Mouse (Mus musculus): ENCODE results near the gene Ltbr. TPM values are rescaled to one million over a fixed set of nuclear protein-coding genes. Genes with fewer than 3 reads are reported as not detected.

The Ltbr gene
- total RNA-seq (2021), result 1 to 10 TPM; 7.9 to 9.1 TPM
- long read RNA-seq, experiment 1, partial matches to known transcripts, result 1 of 5 reads
- long read RNA-seq, experiment 1, other reads (novel, unspliced or antisense), result 2 of 5 reads
- long read RNA-seq, experiment 2, partial matches to known transcripts, result 1 of 6 reads
- long read RNA-seq, experiment 2, other reads (novel, unspliced or antisense), result 2 of 6 reads

GRCm38 (mm10) chr6:125313546-125314230 is at the start of gene Ltbr:
Ltbr (minus strand) TSS chr6:125313885.
- no peak for TF ChIP-seq CTCF (IDR thresholded peaks at IDR 0.05)
- Histone ChIP-seq H3K4me3 (peak within 1 kb of the TSS; percentile 48), H3K27ac (peak within 1 kb of the TSS; percentile 58)
- peak; percentile 36 to 37 for DNase-seq (ENCODE audit: extremely low spot score in 1 of 2, low spot score in 2 of 2)
- intact Hi-C loops (cut with DNase I), result loop anchor here (1.0 kb wide), 1 partner anchor 36 kb away; the partner anchor contains the start of gene Tnfrsf1a

- no peak for TF ChIP-seq CTCF (IDR thresholded peaks at IDR 0.05)
- no peak overlapping the region for H3K4me3 ChIP-seq
- no peak overlapping the region for H3K27ac ChIP-seq
- DNase-seq (ENCODE audit: extremely low spot score in 1 of 2, low spot score in 2 of 2), result no peak
- intact Hi-C loops (cut with DNase I), result loop anchor here (2.0 kb wide), 1 partner anchor 242 kb away; no protein-coding TSS in a partner anchor
Measured at GRCm38 (mm10) chr6:125363021-125363420, 49.3 kb upstream of the Ltbr start.

- intact Hi-C loops (cut with DNase I), result loop anchor here (2.0 kb wide), 1 partner anchor 243 kb away; no protein-coding TSS in a partner anchor
- peak; percentile 29 to 35 for DNase-seq (ENCODE audit: extremely low spot score in 1 of 2, low spot score in 2 of 2)
- no peak overlapping the region for H3K27ac ChIP-seq
- peak; percentile 54 for TF ChIP-seq CTCF (IDR thresholded peaks at IDR 0.05)
- H3K4me3 ChIP-seq, result no peak overlapping the region
Measured at GRCm38 (mm10) chr6:125361467-125362291, 48.0 kb upstream of the Ltbr start.

GRCm38 (mm10) chr6:125360846-125361245 is 47.2 kb upstream of the Ltbr start:
- Histone ChIP-seq H3K27ac (no peak overlapping the region), H3K4me3 (no peak overlapping the region)
- no peak for TF ChIP-seq CTCF (IDR thresholded peaks at IDR 0.05)
- intact Hi-C loops (cut with DNase I), result no loop called here
- DNase-seq (ENCODE audit: extremely low spot score in 1 of 2, low spot score in 2 of 2), result no peak

- intact Hi-C loops (cut with DNase I), result no loop called here
- TF ChIP-seq CTCF (IDR thresholded peaks at IDR 0.05), result no peak; the same call in 1 of the 2 replicates
- H3K4me3 ChIP-seq, result no peak overlapping the region
- no peak for DNase-seq (ENCODE audit: extremely low spot score in 1 of 2, low spot score in 2 of 2)
- H3K27ac ChIP-seq, result no peak overlapping the region
Measured at GRCm38 (mm10) chr6:125359999-125360398, 46.3 kb upstream of the Ltbr start.

- DNase-seq (ENCODE audit: extremely low spot score in 1 of 2, low spot score in 2 of 2), result no peak
- intact Hi-C loops (cut with DNase I), result no loop called here
- Histone ChIP-seq H3K27ac (no peak overlapping the region), H3K4me3 (no peak overlapping the region)
- no peak for TF ChIP-seq CTCF (IDR thresholded peaks at IDR 0.05)
Measured at GRCm38 (mm10) chr6:125357334-125357733, 43.6 kb upstream of the Ltbr start.

- DNase-seq (ENCODE audit: extremely low spot score in 1 of 2, low spot score in 2 of 2), result no peak
- intact Hi-C loops (cut with DNase I), result no loop called here
- Histone ChIP-seq H3K27ac (no peak overlapping the region), H3K4me3 (no peak overlapping the region)
- TF ChIP-seq CTCF (IDR thresholded peaks at IDR 0.05), result no peak
Measured at GRCm38 (mm10) chr6:125356264-125356663, 42.6 kb upstream of the Ltbr start.

- no peak for TF ChIP-seq CTCF (IDR thresholded peaks at IDR 0.05)
- H3K27ac ChIP-seq, result no peak overlapping the region
- H3K4me3 ChIP-seq, result no peak overlapping the region
- intact Hi-C loops (cut with DNase I), result no loop called here
- no peak for DNase-seq (ENCODE audit: extremely low spot score in 1 of 2, low spot score in 2 of 2)
Measured at GRCm38 (mm10) chr6:125355197-125355741, 41.6 kb upstream of the Ltbr start.

GRCm38 (mm10) chr6:125354352-125355151 is 40.9 kb upstream of the Ltbr start:
- H3K27ac ChIP-seq, result peak overlapping the region; percentile 47

GRCm38 (mm10) chr6:125353655-125354054 is 40.0 kb upstream of the Ltbr start:
- Histone ChIP-seq H3K27ac (no peak overlapping the region), H3K4me3 (no peak overlapping the region)
- intact Hi-C loops (cut with DNase I), result no loop called here
- no peak for DNase-seq (ENCODE audit: extremely low spot score in 1 of 2, low spot score in 2 of 2)
- TF ChIP-seq CTCF (IDR thresholded peaks at IDR 0.05), result no peak

More at GRCm38 (mm10) chr6:125354352-125355151, 40.9 kb upstream of the Ltbr start:
- intact Hi-C loops (cut with DNase I), result no loop called here
- no peak for TF ChIP-seq CTCF (IDR thresholded peaks at IDR 0.05)
- DNase-seq (ENCODE audit: extremely low spot score in 1 of 2, low spot score in 2 of 2), result peak in 1 of 2 experiments; percentile 32
- H3K4me3 ChIP-seq, result no peak overlapping the region

GRCm38 (mm10) chr6:125353221-125353620 is 39.5 kb upstream of the Ltbr start:
- Histone ChIP-seq H3K4me3 (no peak overlapping the region), H3K27ac (no peak overlapping the region)
- intact Hi-C loops (cut with DNase I), result no loop called here
- TF ChIP-seq CTCF (IDR thresholded peaks at IDR 0.05), result no peak
- no peak for DNase-seq (ENCODE audit: extremely low spot score in 1 of 2, low spot score in 2 of 2)
